Mouse (Mus musculus): ENCODE results near the gene Fam163a.

GRCm38 (mm10) chr1:156089561-156089960 lies 115.3 kb downstream of the Fam163a start:
- TF ChIP-seq CTCF (IDR thresholded peaks at IDR 0.05; ENCODE audit: low read depth, low read length) (no peak), POLR2A (IDR thresholded peaks at IDR 0.05; ENCODE audit: extremely low read depth, insufficient read depth, low read length) (no peak)
